Mouse (Mus musculus): ENCODE data around the gene 1810009A15Rik. TPM values are rescaled to one million over a fixed set of nuclear protein-coding genes. Genes with fewer than 3 reads are reported as not detected.

Gene 1810009A15Rik
- 19.1 and 24.3 TPM in 2 replicates for polyA plus RNA-seq (2012; rRNA removed)

DNA sequence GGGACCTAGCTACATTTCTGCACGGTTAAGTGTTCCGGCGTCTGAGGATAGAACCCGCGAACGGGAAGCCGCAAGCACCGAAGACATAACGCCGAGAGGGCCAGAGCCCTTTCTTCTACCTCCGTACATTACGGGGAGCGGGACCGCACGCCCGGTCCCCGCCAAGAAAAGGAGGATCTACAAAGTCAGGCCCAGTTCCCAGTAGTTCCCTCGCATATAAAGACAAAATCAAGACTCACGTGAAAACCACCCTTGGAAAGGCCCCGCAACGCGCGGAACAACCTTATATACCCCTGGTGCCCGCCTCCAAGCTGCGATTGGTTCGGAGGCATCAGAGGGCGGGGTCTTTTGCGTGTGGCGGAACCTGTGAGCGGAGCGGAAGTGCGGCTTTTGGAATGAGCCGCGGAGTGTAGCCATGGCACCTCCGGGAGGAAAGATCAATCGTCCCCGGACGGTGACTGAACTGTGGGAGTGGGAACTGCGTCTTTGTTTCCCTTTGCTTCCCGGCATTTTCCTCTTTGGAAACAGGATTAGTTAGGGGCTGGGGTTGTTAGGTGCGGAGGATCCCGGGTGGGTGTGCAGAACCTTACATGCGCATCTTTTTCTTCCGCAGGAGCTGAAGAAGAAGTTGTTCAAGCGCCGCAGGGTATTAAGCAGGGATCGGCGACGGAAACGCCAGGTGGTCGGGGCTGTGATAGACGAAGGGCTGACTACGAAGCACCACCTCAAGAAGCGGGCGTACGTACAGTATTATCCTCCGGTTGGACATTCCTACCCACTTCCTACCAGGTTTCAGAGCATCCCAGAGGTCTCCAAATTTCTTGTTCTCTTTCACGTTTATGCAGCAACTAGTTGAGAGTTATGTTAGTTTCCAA, at the start of gene 1810009A15Rik, which contains the start of gene Gm49416:
1810009A15Rik (plus strand) TSS at position 343 of the 875 bp plus-strand sequence.
Gm49416 (plus strand) TSS at position 416 of the 875 bp plus-strand sequence.

DNA sequence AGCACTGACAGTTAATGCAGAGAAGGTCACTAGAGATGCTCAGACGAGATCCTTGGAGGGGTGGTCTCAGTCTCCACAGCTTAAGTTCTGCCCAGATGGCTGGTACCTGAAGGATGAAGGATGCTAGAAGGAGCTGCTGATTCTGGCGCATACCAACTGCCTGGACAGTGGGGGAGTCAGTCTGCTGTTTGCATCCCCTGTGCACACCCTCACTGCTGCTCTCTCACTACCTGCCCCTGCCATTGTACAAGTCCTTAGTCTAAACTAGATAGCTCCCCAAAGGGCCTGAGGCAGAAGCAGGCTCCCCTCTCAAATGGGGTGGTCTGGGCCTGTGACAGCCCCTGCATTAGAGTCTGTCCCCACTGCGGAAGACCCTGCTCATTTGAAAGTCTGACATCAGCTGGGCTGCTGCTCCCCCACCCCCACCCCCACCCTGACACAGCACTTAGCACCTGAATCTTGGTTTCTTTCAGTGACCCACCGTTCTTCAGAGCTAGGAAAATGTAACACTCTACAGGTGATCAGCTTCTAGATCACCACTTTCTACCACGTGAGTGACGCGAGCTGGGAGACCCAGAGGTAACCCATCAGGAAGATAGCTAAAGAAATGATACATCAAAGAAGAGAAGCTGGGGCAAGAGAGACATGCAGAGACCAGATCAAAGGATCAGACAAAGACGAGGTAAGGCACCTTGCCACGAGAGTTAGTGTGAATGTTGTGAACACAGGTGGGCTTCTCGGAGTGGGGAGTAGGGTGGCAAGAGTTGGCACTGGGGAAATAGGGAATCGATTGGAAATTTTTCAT, 49.3 kb upstream of the 1810009A15Rik start, which contains the start of gene Gng3:
Gng3 (minus strand) TSS at position 92 of the 805 bp plus-strand sequence.

DNA sequence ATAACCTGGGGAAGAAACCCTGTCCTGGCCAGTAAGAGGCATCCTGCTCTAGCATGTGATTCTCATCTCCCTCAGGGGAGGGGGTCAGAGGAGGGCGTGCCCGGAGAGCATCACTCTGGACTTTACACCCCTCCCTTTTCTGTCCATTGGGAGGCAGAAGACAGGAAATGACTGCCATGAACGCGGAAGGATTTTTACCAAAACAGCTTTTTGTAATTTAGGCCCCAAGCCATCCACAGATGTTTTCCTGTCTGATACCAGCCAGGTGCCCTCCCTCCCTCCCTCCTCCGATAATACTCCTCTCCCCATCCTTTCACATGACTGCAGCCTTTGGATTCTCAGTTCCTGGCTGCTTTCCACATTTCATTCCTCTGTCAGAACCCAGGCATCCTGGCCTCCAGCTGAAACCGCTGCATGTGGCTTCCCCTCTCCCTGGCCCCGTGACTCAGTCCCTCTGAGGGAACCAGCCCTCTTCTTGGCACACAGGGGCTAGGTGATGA, 38.2 kb upstream of the 1810009A15Rik start, which contains the start of gene Lrrn4cl:
Lrrn4cl (plus strand) TSS at position 367 of the 500 bp plus-strand sequence.

DNA sequence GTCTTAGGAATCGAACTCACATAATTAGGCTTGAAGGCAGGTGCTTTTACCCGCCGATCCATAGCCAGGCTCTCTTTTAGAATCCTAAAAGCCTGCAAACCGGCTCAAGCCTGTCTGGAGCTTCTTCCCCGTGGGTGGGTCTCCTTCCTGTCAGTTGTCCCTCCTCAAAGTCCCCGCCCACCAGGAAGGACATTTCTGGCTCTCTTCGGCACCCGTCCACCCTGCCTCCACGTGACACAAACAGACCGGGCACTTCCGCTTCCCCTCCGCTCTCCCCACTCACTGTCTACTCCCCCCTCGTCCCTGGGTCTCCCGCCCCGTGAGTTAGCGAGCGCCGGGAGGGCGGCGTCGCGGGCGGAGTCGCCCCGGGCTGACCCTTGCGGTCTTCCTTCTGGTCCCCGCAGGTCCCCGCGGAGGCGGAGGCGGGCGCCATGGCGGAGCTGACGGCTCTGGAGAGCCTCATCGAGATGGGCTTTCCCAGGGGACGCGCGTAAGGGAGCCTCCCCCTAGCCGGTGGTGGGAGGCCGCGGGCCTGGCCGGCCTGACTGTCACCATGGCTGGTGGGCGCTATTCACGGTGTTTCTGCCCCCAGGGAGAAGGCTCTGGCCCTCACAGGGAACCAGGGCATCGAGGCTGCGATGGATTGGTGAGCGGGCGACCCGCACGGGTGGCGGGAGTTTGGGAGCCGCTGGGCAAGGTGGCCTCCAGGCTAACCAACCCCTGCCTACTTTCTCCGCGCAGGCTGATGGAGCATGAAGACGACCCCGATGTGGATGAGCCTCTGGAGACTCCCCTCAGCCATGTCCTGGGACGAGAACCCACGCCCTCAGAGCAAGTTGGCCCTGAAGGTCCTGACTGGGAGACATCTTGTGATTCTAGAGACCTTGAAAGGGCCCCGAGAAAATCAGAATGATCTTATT, 17.1 kb upstream of the 1810009A15Rik start, which contains the start of gene Ubxn1:
Ubxn1 (plus strand) TSS at position 230 of the 920 bp plus-strand sequence.

DNA sequence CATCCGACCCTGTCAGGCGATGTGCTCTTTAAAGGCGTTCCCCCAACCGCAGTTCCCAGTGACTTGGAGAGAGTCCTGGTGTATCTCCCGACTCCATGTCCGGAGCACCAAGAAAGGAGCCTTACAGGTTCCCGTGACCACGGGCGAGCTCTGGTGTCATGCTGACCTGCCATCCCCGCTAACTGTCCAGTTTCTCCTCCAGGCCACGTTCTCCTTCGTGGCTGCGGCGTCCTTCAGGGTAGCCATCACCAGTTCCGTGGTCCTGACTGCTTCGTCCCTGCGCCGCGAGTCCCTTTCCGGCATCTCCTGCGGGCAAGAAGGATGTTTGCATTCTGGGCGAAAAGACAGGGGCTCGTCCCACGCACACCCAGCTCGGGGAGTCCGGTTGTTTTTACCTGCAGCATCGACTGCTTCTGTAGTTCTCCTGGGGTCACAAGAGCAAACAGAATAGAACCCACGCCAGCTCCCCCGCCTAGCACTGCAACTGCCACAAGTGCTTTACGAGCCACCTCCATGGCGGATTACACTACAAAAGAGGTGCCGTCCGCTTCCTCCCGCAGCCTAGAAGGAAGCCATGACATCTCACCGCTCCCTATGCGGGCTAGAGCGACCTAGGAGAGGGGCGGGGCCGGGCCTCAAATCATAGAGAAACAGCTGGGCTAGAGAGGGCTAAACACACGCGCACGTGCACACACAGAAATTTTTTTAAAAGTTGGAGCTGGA, 8.2 kb upstream of the 1810009A15Rik start, which contains the start of gene Uqcc3:
Uqcc3 (minus strand) TSS at position 613 of the 723 bp plus-strand sequence.

DNA sequence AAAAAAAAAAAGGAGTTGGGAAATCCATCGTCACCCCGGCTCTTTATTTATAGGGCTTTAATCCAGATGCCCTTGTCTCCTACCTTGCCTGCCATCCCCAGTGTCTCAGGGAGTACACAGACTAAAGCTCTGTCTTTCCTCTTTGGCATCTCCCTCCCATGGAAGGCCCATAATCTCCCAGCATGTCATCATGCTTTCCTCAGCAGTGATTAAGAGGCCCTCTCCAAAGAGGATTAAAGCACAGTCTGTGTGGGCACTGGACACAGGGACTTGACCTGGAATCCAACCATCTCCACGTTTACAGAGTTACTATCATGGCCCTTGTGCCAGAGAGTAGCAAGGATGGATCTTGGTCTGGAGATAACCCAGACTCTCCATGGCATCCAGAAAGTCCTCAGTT, 5.0 kb upstream of the 1810009A15Rik start, which contains the start of the genes Lbhd1 and Gm49403:
Lbhd1 (plus strand) TSS at position 117 of the 400 bp plus-strand sequence.
Gm49403 (plus strand) TSS at position 315 of the 400 bp plus-strand sequence.

DNA sequence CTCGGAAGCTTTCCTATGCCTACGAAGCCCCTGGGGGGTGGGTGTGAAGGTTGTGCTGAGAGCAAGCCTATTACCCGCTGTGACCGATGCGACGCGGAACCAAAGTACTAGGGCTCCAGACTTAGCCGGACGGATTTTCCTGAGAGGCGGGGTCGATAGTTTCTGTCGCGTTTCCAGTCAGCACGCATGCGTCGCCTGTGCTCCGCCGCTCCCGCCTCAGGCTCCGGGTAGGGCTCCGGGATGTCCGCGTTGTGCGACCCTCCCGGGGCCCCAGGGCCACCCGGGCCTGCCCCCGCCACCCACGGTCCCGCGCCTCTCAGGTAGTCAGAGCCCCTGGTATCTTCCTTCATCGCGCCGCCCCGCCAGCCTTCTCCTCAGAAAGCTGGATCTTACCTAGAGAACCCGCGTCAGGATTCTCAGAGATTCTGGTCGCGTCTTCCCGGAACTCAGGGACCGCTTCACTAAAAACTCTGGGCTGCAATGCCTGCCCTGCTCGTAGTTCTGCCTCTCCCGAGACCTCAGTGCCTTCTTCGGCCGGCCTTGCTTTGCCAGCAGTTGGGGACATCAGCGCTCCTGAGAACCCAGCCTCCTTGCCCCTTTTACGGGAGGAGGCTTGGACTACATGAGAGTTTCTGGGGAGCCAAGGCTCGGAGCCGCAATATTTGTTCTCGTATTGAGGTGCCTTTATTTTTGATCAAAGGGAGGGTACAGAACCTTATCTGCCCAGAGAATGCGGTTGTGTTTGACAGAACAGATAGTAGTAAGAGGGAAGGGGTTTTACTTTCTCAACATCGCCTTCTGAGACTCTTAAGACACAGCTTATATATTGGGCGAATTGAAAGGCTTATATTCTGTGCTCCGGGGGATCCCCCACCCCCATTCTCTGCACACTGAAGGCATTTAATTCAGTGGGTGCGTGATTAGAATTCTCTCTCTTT, 4.4 kb downstream of the 1810009A15Rik start, which contains the start of gene Ints5:
Ints5 (plus strand) TSS at position 177 of the 938 bp plus-strand sequence.

DNA sequence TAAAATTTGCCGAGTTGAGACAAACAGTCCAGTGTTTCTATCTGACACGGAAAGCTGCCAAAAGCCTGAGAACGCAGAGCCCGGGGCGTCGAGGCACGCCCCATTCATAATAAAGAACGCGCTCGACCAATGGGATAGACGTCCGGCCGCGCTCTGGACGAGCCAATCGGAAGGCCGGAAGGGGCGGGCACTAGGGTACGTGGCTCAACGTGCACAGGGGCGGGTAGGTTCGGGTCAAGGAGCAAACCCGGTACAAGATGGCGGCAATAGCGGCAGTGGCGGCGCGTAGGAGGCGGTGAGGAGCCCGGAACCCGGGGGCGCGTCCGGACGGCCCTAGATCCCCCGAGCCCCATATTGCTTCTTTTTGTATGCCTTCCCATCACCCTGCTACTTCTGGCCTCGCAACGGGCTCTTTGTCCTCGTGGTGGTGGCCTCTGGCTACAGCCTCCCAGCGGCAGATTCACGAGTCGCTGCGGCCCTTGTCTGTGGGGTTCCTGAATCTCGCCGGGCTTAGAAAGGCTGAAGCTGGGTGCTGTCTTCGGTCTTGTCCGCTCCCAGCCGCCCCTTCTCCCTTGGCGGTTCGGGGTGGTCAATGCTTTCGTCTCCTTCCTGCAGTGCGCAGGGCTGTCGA, 9.3 kb downstream of the 1810009A15Rik start, which contains the start of gene Ganab:
Ganab (plus strand) TSS at position 207 of the 631 bp plus-strand sequence.

DNA sequence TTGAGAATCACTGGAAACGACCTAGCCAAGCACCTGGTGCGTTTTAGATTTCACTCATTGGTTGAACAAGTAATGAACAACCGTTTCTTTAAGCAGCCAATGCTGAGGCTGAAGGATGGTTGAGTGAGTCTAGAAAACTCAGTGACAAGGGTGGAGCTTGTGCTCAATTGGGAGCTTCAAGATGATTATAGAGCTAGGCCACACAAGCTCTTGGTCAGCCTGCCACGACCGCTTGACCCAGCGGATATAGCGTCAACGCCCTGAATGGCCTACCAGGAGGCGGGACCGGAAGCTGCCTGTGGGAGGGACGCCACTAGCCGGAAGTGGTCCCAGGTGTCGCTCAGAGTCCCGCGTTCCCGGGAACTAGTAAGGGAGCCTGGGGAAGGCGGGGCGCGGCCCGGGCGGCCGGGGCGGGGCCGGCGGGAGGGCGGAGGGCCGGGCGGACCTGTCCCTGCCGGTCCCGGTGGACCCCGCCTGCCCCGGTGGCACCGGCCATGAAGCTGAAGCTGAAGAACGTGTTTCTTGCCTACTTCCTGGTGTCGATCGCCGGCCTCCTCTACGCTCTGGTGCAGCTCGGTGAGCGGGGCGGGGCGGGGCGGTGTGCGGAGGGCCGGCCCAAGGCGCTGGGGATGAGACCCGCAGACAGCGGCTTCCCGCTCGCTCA, 31.6 kb downstream of the 1810009A15Rik start, which contains the start of gene B3gat3:
B3gat3 (plus strand) TSS at position 302 of the 664 bp plus-strand sequence.

DNA sequence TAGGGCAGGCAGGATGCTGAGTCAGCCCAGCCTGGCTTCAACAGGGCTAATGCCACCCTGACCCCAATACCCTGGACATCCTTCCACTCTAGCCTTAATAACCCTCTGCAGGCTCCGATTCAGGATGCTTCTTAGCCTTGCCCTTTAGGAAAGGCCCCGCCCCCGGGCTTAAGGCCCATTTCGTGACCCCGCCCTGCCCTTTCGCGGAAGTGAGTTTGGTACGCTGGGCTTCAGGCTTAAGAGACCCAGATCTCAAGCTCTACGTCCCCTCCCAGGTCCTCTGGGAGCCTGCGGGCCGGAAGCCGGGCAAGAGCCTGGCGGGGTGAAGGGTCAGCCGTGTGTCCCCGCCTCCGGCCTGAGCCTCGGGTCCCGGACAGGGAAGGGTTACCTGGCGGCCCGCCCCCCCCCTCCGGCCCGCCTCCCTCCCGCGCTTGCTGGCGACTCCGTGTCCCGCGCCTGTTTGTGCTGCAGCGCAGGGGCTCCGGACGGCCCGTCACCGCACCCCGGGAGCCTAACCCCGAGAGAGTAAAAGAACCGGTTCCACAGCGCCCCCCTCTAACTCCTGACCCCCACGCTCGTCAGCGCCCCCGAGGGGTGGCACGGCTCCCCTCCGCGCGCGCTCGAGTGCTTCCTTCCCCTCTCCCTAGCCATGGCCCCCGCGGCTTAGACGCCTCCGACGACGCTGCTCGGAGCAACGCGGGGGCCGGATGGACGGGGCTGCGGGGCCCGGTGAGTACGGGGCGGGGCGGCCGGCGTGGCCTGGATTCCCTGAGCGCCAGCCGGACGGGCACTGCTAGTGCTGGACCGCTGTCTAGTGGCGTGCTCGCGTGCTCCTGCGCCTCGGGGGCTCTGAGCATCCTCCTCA, 40.8 kb downstream of the 1810009A15Rik start, which contains the start of the genes Rom1 and Eml3:
Rom1 (minus strand) TSS at position 133 of the 865 bp plus-strand sequence.
Eml3 (plus strand) TSS at position 329 of the 865 bp plus-strand sequence.

Other genes with a start within 250 kb of the 1810009A15Rik start
- gene Chrm1, start 225.1 kb upstream of the 1810009A15Rik start, polyA plus RNA-seq (2012; rRNA removed): 0.27 and 0.39 TPM in 2 replicates
- gene Slc3a2, start 165.5 kb upstream of the 1810009A15Rik start, polyA plus RNA-seq (2012; rRNA removed): 264 and 289 TPM in 2 replicates
- 39.6 and 45.2 TPM in 2 replicates for gene Wdr74, start 153.0 kb upstream of the 1810009A15Rik start, polyA plus RNA-seq (2012; rRNA removed)
- gene 1700092M07Rik, start 148.1 kb upstream of the 1810009A15Rik start, polyA plus RNA-seq (2012; rRNA removed): not detected in 2 replicates
- 114 and 132 TPM in 2 replicates for gene Stx5a, start 147.4 kb upstream of the 1810009A15Rik start, polyA plus RNA-seq (2012; rRNA removed)
- 61.6 and 71.3 TPM in 2 replicates for gene Nxf1, start 131.8 kb upstream of the 1810009A15Rik start, polyA plus RNA-seq (2012; rRNA removed)
- gene Tmem223, start 117.9 kb upstream of the 1810009A15Rik start, polyA plus RNA-seq (2012; rRNA removed): 276 and 327 TPM in 2 replicates
- 127 and 136 TPM in 2 replicates for gene Tmem179b, start 114.4 kb upstream of the 1810009A15Rik start, polyA plus RNA-seq (2012; rRNA removed)
- gene Taf6l, start 102.4 kb upstream of the 1810009A15Rik start, polyA plus RNA-seq (2012; rRNA removed): 26.9 and 28.3 TPM in 2 replicates
- 24.6 and 45.5 TPM in 2 replicates for gene Polr2g, start 90.3 kb upstream of the 1810009A15Rik start, polyA plus RNA-seq (2012; rRNA removed)
- gene Zbtb3, start 86.3 kb upstream of the 1810009A15Rik start, polyA plus RNA-seq (2012; rRNA removed): 3.0 and 3.2 TPM in 2 replicates
- 12.5 and 19.6 TPM in 2 replicates for gene Ttc9c, start 69.5 kb upstream of the 1810009A15Rik start, polyA plus RNA-seq (2012; rRNA removed)
- gene Hnrnpul2, start 68.8 kb upstream of the 1810009A15Rik start, polyA plus RNA-seq (2012; rRNA removed): 16.0 and 24.5 TPM in 2 replicates
- 0.68 TPM in 1 of 2 replicates, not detected in the other for gene AC129217.1, start 59.1 kb upstream of the 1810009A15Rik start, polyA plus RNA-seq (2012; rRNA removed)
- gene Bscl2, start 51.4 kb upstream of the 1810009A15Rik start, polyA plus RNA-seq (2012; rRNA removed): 183 and 186 TPM in 2 replicates
- gene Gng3, start 49.7 kb upstream of the 1810009A15Rik start, polyA plus RNA-seq (2012; rRNA removed): 1.5 and 1.9 TPM in 2 replicates
- gene Lrrn4cl, start 38.1 kb upstream of the 1810009A15Rik start, polyA plus RNA-seq (2012; rRNA removed): 3.2 and 4.4 TPM in 2 replicates
- gene Ubxn1, start 17.4 kb upstream of the 1810009A15Rik start, polyA plus RNA-seq (2012; rRNA removed): 115 and 129 TPM in 2 replicates
- gene Uqcc3, start 7.9 kb upstream of the 1810009A15Rik start, polyA plus RNA-seq (2012; rRNA removed): 22.7 and 33.5 TPM in 2 replicates
- 0.85 and 1.2 TPM in 2 replicates for gene Lbhd1, start 5.1 kb upstream of the 1810009A15Rik start, polyA plus RNA-seq (2012; rRNA removed)
- not detected in 2 replicates for gene Gm49403, start 4.9 kb upstream of the 1810009A15Rik start, polyA plus RNA-seq (2012; rRNA removed)
- gene Gm49416, start 73 bp downstream of the 1810009A15Rik start, polyA plus RNA-seq (2012; rRNA removed): not detected in 2 replicates
- gene Ints5, start 4.2 kb downstream of the 1810009A15Rik start, polyA plus RNA-seq (2012; rRNA removed): 37.5 and 40.2 TPM in 2 replicates
- 135 and 159 TPM in 2 replicates for gene Ganab, start 9.2 kb downstream of the 1810009A15Rik start, polyA plus RNA-seq (2012; rRNA removed)
- 118 and 124 TPM in 2 replicates for gene B3gat3, start 31.5 kb downstream of the 1810009A15Rik start, polyA plus RNA-seq (2012; rRNA removed)
- 23.4 and 23.7 TPM in 2 replicates for gene Rom1, start 40.5 kb downstream of the 1810009A15Rik start, polyA plus RNA-seq (2012; rRNA removed)
- gene Eml3, start 40.7 kb downstream of the 1810009A15Rik start, polyA plus RNA-seq (2012; rRNA removed): 73.5 and 83.4 TPM in 2 replicates
- 21.7 and 22.8 TPM in 2 replicates for gene Mta2, start 53.0 kb downstream of the 1810009A15Rik start, polyA plus RNA-seq (2012; rRNA removed)
- gene Tut1, start 65.0 kb downstream of the 1810009A15Rik start, polyA plus RNA-seq (2012; rRNA removed): 24.1 and 25.9 TPM in 2 replicates
- 306 and 361 TPM in 2 replicates for gene Eef1g, start 78.2 kb downstream of the 1810009A15Rik start, polyA plus RNA-seq (2012; rRNA removed)
- 16.0 and 16.5 TPM in 2 replicates for gene Ahnak, start 100.4 kb downstream of the 1810009A15Rik start, polyA plus RNA-seq (2012; rRNA removed)
- 5.3 TPM in 1 of 2 replicates, not detected in the other for gene Scgb1a1, start 199.1 kb downstream of the 1810009A15Rik start, polyA plus RNA-seq (2012; rRNA removed)
- 2.3 and 2.6 TPM in 2 replicates for gene Asrgl1, start 246.8 kb downstream of the 1810009A15Rik start, polyA plus RNA-seq (2012; rRNA removed)

All from ovary, adult 2 months (tissue).